Mouse (Mus musculus): Measurements from ENCODE around the gene Hmgcs2. TPM values are rescaled to one million over a fixed set of nuclear protein-coding genes. Genes with fewer than 3 reads are reported as not detected.

Gene Hmgcs2
- 5.4 and 6.3 TPM in 2 replicates for polyA plus RNA-seq (2021; fragmentation: Nextera tagmentation)
- long read RNA-seq, experiment 1, transcript Hmgcs2-201 (10 exons, 3,290 nt): major isoform, 20 of 27 reads
- long read RNA-seq, experiment 1, partial matches to known transcripts: 6 of 27 reads
- long read RNA-seq, experiment 1, other reads (novel, unspliced or antisense): 1 of 27 reads
- long read RNA-seq, experiment 2, transcript Hmgcs2-201 (10 exons, 3,290 nt): major isoform, 23 of 25 reads
- long read RNA-seq, experiment 2, partial matches to known transcripts: 1 of 25 reads
- long read RNA-seq, experiment 2, other reads (novel, unspliced or antisense): 1 of 25 reads

GRCm38 (mm10) chr3:98280204-98280932 is at the start of gene Hmgcs2:
Hmgcs2 (plus strand) TSS chr3:98280435.

GRCm38 (mm10) chr3:98339706-98340109 is 59.5 kb downstream of the Hmgcs2 start, which contains the start of gene Phgdh:
Phgdh (minus strand) TSS chr3:98339990.

Other genes with a start within 250 kb of the Hmgcs2 start
- not detected in 2 replicates for gene Adam30, start 119.8 kb upstream of the Hmgcs2 start, polyA plus RNA-seq (2021; fragmentation: Nextera tagmentation)
- gene Reg4, start 58.3 kb upstream of the Hmgcs2 start, polyA plus RNA-seq (2021; fragmentation: Nextera tagmentation): not detected in 2 replicates
- 139 and 162 TPM in 2 replicates for gene Phgdh, start 59.6 kb downstream of the Hmgcs2 start, polyA plus RNA-seq (2021; fragmentation: Nextera tagmentation)
- 7.5 and 8.6 TPM in 2 replicates for gene Zfp697, start 102.0 kb downstream of the Hmgcs2 start, polyA plus RNA-seq (2021; fragmentation: Nextera tagmentation)
- not detected in 2 replicates for gene Gm4450, start 176.7 kb downstream of the Hmgcs2 start, polyA plus RNA-seq (2021; fragmentation: Nextera tagmentation)
- gene Hsd3b4, start 230.1 kb downstream of the Hmgcs2 start, polyA plus RNA-seq (2021; fragmentation: Nextera tagmentation): not detected in 2 replicates

Data from layer of hippocampus, adult 6 months (tissue).